Mouse (Mus musculus) macrophage (primary cell): Measurements from ENCODE around the gene Olfr734. TPM values are rescaled to one million over a fixed set of nuclear protein-coding genes. Genes with fewer than 3 reads are reported as not detected.

Experiments used
- H3K27ac ChIP-seq: fragments of 350-480 bp; formaldehyde crosslinking; 2 replicates; pipeline ENCODE4 v1.9.0; 2021
- H3K36me3 ChIP-seq: fragments of 350-480 bp; formaldehyde crosslinking; 2 replicates; pipeline ENCODE4 v1.9.0; 2021; ENCODE audit errors: inconsistent target
- H3K4me3 ChIP-seq: fragments of 350-480 bp; formaldehyde crosslinking; 2 replicates; pipeline ENCODE4 v1.9.0; 2021; ENCODE audit errors: inconsistent target
- H3K79me2 ChIP-seq: fragments of 350-480 bp; formaldehyde crosslinking; 2 replicates; pipeline ENCODE4 v1.9.0; 2021; ENCODE audit errors: inconsistent target
- WGBS: methylation state at CpG from one replicate; pipeline ENCODE4 v1.1.7; 2026; ENCODE audit warnings: inconsistent platforms; ENCODE audit not compliant: missing documents; 5-methylcytosine and 5-hydroxymethylcytosine counted together
- polyA plus RNA-seq: library from polyadenylated mRNA; stranded (reverse); fragments of 250-400 nt; gene quantifications from 3 replicates; pipeline ENCODE4 v1.2.4, GENCODE M21; 2018; ENCODE audit warnings: inconsistent platforms
- total RNA-seq, 78 experiments: library from RNA; depleted of rRNA; stranded (reverse); fragments of 250-400 nt; gene quantifications; 1 replicate in 9 of 78; 2 replicates in 24 of 78; 3 replicates in 43 of 78; 4 replicates in 2 of 78; pipeline ENCODE4 v1.2.4; 2018; ENCODE audit warnings: inconsistent platforms in 56 of 78

Gene Olfr734
- total RNA-seq (2018; cell fraction: chromatin; rRNA removed): not detected
- total RNA-seq (2018; cell fraction: cytosol; rRNA removed): not detected
- not detected for total RNA-seq (2018; cell fraction: nucleus; rRNA removed)
- polyA plus RNA-seq: not detected in 3 replicates

- 78% methylated on average over 1 of the region's 1 CpGs for WGBS
- H3K4me3 ChIP-seq: no peak within 1 kb of the TSS
Observed at GRCm38 (mm10) chr14:50326661-50327060, at the start of gene Olfr734. Olfr734 (minus strand) TSS chr14:50326761.

GRCm38 (mm10) chr14:50363561-50363960 is 37.0 kb upstream of the Olfr734 start:
- Histone ChIP-seq H3K27ac (no peak overlapping the region), H3K4me3 (no peak overlapping the region), H3K36me3 (no peaks in the 10 kb centered on the region), H3K79me2 (no peaks in the 10 kb centered on the region)
- WGBS: 54% methylated on average over 2 of the region's 2 CpGs

More at GRCm38 (mm10) chr14:50326661-50327060, at the start of gene Olfr734:
- H3K36me3 ChIP-seq: no peaks in the 10 kb centered on the region
- H3K79me2 ChIP-seq: no peaks in the 10 kb centered on the region
- H3K27ac ChIP-seq: no peak within 1 kb of the TSS

- H3K79me2 ChIP-seq: no peaks in the 10 kb centered on the region
- H3K4me3 ChIP-seq: no peak overlapping the region
- H3K27ac ChIP-seq: no peak overlapping the region
Observed at GRCm38 (mm10) chr14:50360480-50360879, 33.9 kb upstream of the Olfr734 start.

GRCm38 (mm10) chr14:50357593-50357992 is 31.0 kb upstream of the Olfr734 start, which contains the start of gene Tlr11:
Tlr11 (plus strand) TSS chr14:50357914.
- Histone ChIP-seq H3K27ac (no peak within 1 kb of the TSS), H3K79me2 (no peaks in the 10 kb centered on the region), H3K36me3 (no peaks in the 10 kb centered on the region), H3K4me3 (no peak within 1 kb of the TSS)
- WGBS: 9% methylated on average over 2 of the region's 2 CpGs

More at GRCm38 (mm10) chr14:50360480-50360879, 33.9 kb upstream of the Olfr734 start:
- 94% methylated on average over 3 of the region's 3 CpGs for WGBS
- no peaks in the 10 kb centered on the region for H3K36me3 ChIP-seq

- H3K79me2 ChIP-seq: no peaks in the 10 kb centered on the region
- 92% methylated on average over 2 of the region's 2 CpGs for WGBS
Observed at GRCm38 (mm10) chr14:50356725-50357124, 30.2 kb upstream of the Olfr734 start.

GRCm38 (mm10) chr14:50352438-50352837 is 25.9 kb upstream of the Olfr734 start:
- WGBS: 13% methylated on average over 3 of the region's 3 CpGs
- Histone ChIP-seq H3K79me2 (no peaks in the 10 kb centered on the region), H3K4me3 (no peak overlapping the region), H3K36me3 (no peaks in the 10 kb centered on the region), H3K27ac (no peak overlapping the region)

More at GRCm38 (mm10) chr14:50356725-50357124, 30.2 kb upstream of the Olfr734 start:
- Histone ChIP-seq H3K36me3 (no peaks in the 10 kb centered on the region), H3K27ac (no peak overlapping the region), H3K4me3 (no peak overlapping the region)

- H3K36me3 ChIP-seq: no peaks in the 10 kb centered on the region
- no peaks in the 10 kb centered on the region for H3K79me2 ChIP-seq
- H3K27ac ChIP-seq: no peak within 1 kb of the TSS
- 85% methylated on average over 2 of the region's 2 CpGs for WGBS
- no peak within 1 kb of the TSS for H3K4me3 ChIP-seq
Observed at GRCm38 (mm10) chr14:50348796-50349195, 22.2 kb upstream of the Olfr734 start, which contains the start of gene Olfr735. Olfr735 (minus strand) TSS chr14:50348872.

GRCm38 (mm10) chr14:50301422-50301821 is 25.1 kb downstream of the Olfr734 start, which contains the start of gene Olfr733:
Olfr733 (minus strand) TSS chr14:50301522.
- Histone ChIP-seq H3K4me3 (no peak within 1 kb of the TSS), H3K27ac (no peak within 1 kb of the TSS), H3K79me2 (no peaks in the 10 kb centered on the region), H3K36me3 (no peaks in the 10 kb centered on the region)

- Histone ChIP-seq H3K36me3 (no peaks in the 10 kb centered on the region), H3K27ac (no peak within 1 kb of the TSS), H3K4me3 (no peak within 1 kb of the TSS), H3K79me2 (no peaks in the 10 kb centered on the region)
- 100% methylated on average over 1 of the region's 1 CpGs for WGBS
Observed at GRCm38 (mm10) chr14:50284106-50284505, 42.5 kb downstream of the Olfr734 start, which contains the start of gene Olfr732. Olfr732 (minus strand) TSS chr14:50284206.

Other genes starting within 250 kb of the Olfr734 start
- gene Olfr726, start 235.8 kb downstream of the Olfr734 start, polyA plus RNA-seq: not detected in 3 replicates
- not detected in 3 replicates for gene Olfr727, start 203.6 kb downstream of the Olfr734 start, polyA plus RNA-seq
- not detected in 3 replicates for gene Olfr728, start 184.1 kb downstream of the Olfr734 start, polyA plus RNA-seq
- gene Olfr729, start 173.9 kb downstream of the Olfr734 start, polyA plus RNA-seq: not detected in 3 replicates
- not detected in 3 replicates for gene Olfr730, start 138.6 kb downstream of the Olfr734 start, polyA plus RNA-seq
- gene Olfr731, start 84.9 kb downstream of the Olfr734 start, polyA plus RNA-seq: not detected in 3 replicates
- gene Olfr732, start 42.6 kb downstream of the Olfr734 start, polyA plus RNA-seq: not detected in 3 replicates
- not detected in 3 replicates for gene Olfr733, start 25.2 kb downstream of the Olfr734 start, polyA plus RNA-seq
- gene Olfr735, start 22.1 kb upstream of the Olfr734 start, polyA plus RNA-seq: not detected in 3 replicates
- 0.07 to 0.63 TPM (median 0.55 TPM) in 3 replicates for gene Tlr11, start 31.2 kb upstream of the Olfr734 start, polyA plus RNA-seq
- not detected in 3 replicates for gene Olfr736, start 54.4 kb upstream of the Olfr734 start, polyA plus RNA-seq
- not detected in 3 replicates for gene Olfr738, start 80.8 kb upstream of the Olfr734 start, polyA plus RNA-seq
- not detected in 3 replicates for gene Olfr739, start 91.9 kb upstream of the Olfr734 start, polyA plus RNA-seq
- not detected in 3 replicates for gene Olfr740, start 118.8 kb upstream of the Olfr734 start, polyA plus RNA-seq
- gene Olfr741, start 146.0 kb upstream of the Olfr734 start, polyA plus RNA-seq: not detected in 3 replicates
- not detected in 3 replicates for gene Olfr742, start 176.8 kb upstream of the Olfr734 start, polyA plus RNA-seq
- gene Olfr743, start 195.1 kb upstream of the Olfr734 start, polyA plus RNA-seq: not detected in 3 replicates